Mouse (Mus musculus) lung, adult 2 months (tissue): ENCODE results near the gene Itga9.

Experiments used
- CTCF ChIP-seq: fragments of 200-500 bp; IDR thresholded peaks from 2 replicates; pipeline ENCODE4 v1.5.1; 2011; ENCODE audit warnings: mild to moderate bottlenecking, low read length, control low read depth; ENCODE audit not compliant: insufficient read depth
- POLR2A ChIP-seq: fragments of 200-500 bp; IDR thresholded peaks from 2 replicates; pipeline ENCODE4 v1.6.1; 2011; ENCODE audit warnings: low read depth, mild to moderate bottlenecking, control low read depth, low read length, borderline replicate concordance; ENCODE audit errors: extremely low read depth

GRCm38 (mm10) chr9:118699716-118700115 lies 93.2 kb downstream of the Itga9 start:
- TF ChIP-seq CTCF, result no peak
- TF ChIP-seq POLR2A, result peak; percentile 23; the same call in 1 of the 2 replicates
